Mouse (Mus musculus): ENCODE data around the gene Rragc.

- TF ChIP-seq CTCF (IDR thresholded peaks at IDR 0.05; ENCODE audit: low read depth, low read length) (no peak), GATA1 (IDR thresholded peaks at IDR 0.05; ENCODE audit: borderline replicate concordance, low read length) (no peak), TAL1 (conservative IDR thresholded peaks at IDR 0.05; ENCODE audit: low read depth, low read length) (no peak)
Observed at GRCm38 (mm10) chr4:123936059-123936458, 18.8 kb downstream of the Rragc start.

Data from G1E (cell line).